Mouse (Mus musculus): ENCODE results near the gene Cobll1. TPM values are rescaled to one million over a fixed set of nuclear protein-coding genes. Genes with fewer than 3 reads are reported as not detected.
A peak's percentile ranks its signal among the peaks of the same experiment; 100 is the strongest.

Cobll1 gene
- 2.9 and 3.3 TPM in 2 replicates for polyA plus RNA-seq (2015; fragmentation: Nextera tagmentation; extraction: Ambion mirVana)

GRCm38 (mm10) chr2:65238964-65239570, at the start of gene Cobll1:
TSS of gene Cobll1 (minus strand) at chr2:65239403.
- WGBS = under 1% methylated on average over 37 of the region's 37 CpGs
- Histone ChIP-seq H3K27ac (ENCODE audit: low read length) (0 out of 2 replicates have a peak within 1 kb of the TSS, but pooled peaks have one; percentile 38), H3K9ac (ENCODE audit: low read depth, low read length) (peak within 1 kb of the TSS; percentile 67), H3K4me1 (ENCODE audit: control insufficient read depth, insufficient read depth, low read length) (peaks cover 10% of the 10 kb centered on the region; the same call in 1 of the 2 replicates), H3K4me2 (ENCODE audit: low read length) (peak within 1 kb of the TSS; percentile 98), H3K27me3 (ENCODE audit: control insufficient read depth, insufficient read depth, low read depth, low read length) (peaks cover 5% of the 10 kb centered on the region), H3K4me3 (ENCODE audit: low read depth, low read length) (peak within 1 kb of the TSS; percentile 76), H3K36me3 (ENCODE audit: control insufficient read depth, insufficient read depth, low read length) (no peaks in the 10 kb centered on the region), H3K9me3 (replicated peaks; ENCODE audit: control insufficient read depth, low read length, poor library complexity, severe bottlenecking) (no peaks in the 10 kb centered on the region)
- ATAC-seq = peak; percentile 81

GRCm38 (mm10) chr2:65288696-65289095, 49.5 kb upstream of the Cobll1 start:
- Histone ChIP-seq H3K27me3 (ENCODE audit: control insufficient read depth, insufficient read depth, low read depth, low read length) (no peaks in the 10 kb centered on the region), H3K4me3 (ENCODE audit: low read depth, low read length) (no peak overlapping the region), H3K9ac (ENCODE audit: low read depth, low read length) (no peak overlapping the region), H3K4me1 (ENCODE audit: control insufficient read depth, insufficient read depth, low read length) (no peaks in the 10 kb centered on the region), H3K9me3 (replicated peaks; ENCODE audit: control insufficient read depth, low read length, poor library complexity, severe bottlenecking) (no peaks in the 10 kb centered on the region), H3K36me3 (ENCODE audit: control insufficient read depth, insufficient read depth, low read length) (no peaks in the 10 kb centered on the region), H3K4me2 (ENCODE audit: low read length) (no peak overlapping the region), H3K27ac (ENCODE audit: low read length) (no peak overlapping the region)
- 89% methylated on average over 1 of the region's 1 CpGs for WGBS
- no peak for ATAC-seq

DNA sequence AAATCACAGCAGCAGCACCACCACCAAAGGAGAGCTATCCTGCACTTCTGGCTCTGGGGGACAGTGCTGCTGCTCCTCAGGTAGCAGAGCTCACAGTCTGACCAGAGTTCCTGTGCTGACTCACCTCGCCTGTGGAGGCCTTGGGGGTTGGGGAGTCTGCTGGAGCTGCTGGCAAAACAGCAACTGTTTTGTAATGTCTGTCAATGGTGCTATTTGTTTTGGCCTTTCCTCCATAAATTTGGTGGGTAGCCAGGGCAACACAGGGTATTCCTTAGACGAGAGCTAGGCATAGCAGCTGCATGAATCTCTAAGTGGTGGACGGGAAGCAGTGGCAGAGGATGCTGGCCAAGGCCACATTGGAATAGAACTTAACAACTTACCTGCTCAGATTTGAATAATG, 46.2 kb upstream of the Cobll1 start:
- H3K4me3 ChIP-seq (ENCODE audit: low read depth, low read length) = no peak overlapping the region
- no peak for ATAC-seq
- H3K4me1 ChIP-seq (ENCODE audit: control insufficient read depth, insufficient read depth, low read length) = no peaks in the 10 kb centered on the region
- no peak overlapping the region for H3K27ac ChIP-seq (ENCODE audit: low read length)
- H3K4me2 ChIP-seq (ENCODE audit: low read length) = no peak overlapping the region
- no peak overlapping the region for H3K9ac ChIP-seq (ENCODE audit: low read depth, low read length)
- WGBS = 61% methylated on average over 3 of the region's 3 CpGs
- no peaks in the 10 kb centered on the region for H3K36me3 ChIP-seq (ENCODE audit: control insufficient read depth, insufficient read depth, low read length)
- H3K9me3 ChIP-seq (replicated peaks; ENCODE audit: control insufficient read depth, low read length, poor library complexity, severe bottlenecking) = no peaks in the 10 kb centered on the region
- H3K27me3 ChIP-seq (ENCODE audit: control insufficient read depth, insufficient read depth, low read depth, low read length) = no peaks in the 10 kb centered on the region

DNA sequence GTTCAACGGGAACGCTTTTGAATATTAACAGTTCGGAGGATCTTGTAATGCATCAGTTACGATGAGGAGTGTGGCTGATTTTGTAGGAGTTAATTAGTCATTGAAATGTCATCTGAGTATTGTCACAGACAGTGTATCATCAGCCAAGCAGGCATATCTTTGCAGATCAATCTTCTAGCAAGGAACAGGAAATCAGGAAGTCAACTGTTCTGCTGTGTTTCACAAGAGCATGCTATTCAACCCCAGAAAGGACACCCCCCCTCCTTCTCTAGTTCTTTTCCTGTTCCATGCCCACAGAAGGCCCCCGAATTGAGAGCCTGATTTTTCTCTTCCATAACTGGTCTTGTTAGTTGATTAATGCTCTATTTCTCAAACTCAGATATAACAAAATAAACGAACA, 43.8 kb upstream of the Cobll1 start:
- Histone ChIP-seq H3K27ac (ENCODE audit: low read length) (no peak overlapping the region), H3K36me3 (ENCODE audit: control insufficient read depth, insufficient read depth, low read length) (no peaks in the 10 kb centered on the region), H3K27me3 (ENCODE audit: control insufficient read depth, insufficient read depth, low read depth, low read length) (no peaks in the 10 kb centered on the region), H3K9ac (ENCODE audit: low read depth, low read length) (no peak overlapping the region), H3K4me3 (ENCODE audit: low read depth, low read length) (no peak overlapping the region), H3K4me1 (ENCODE audit: control insufficient read depth, insufficient read depth, low read length) (no peaks in the 10 kb centered on the region), H3K4me2 (ENCODE audit: low read length) (no peak overlapping the region), H3K9me3 (replicated peaks; ENCODE audit: control insufficient read depth, low read length, poor library complexity, severe bottlenecking) (no peaks in the 10 kb centered on the region)
- ATAC-seq = no peak
- 92% methylated on average over 6 of the region's 6 CpGs for WGBS

- no peaks in the 10 kb centered on the region for H3K36me3 ChIP-seq (ENCODE audit: control insufficient read depth, insufficient read depth, low read length)
- no peak for ATAC-seq
- 33% methylated on average over 4 of the region's 4 CpGs for WGBS
- H3K27ac ChIP-seq (ENCODE audit: low read length) = no peak overlapping the region
- no peak overlapping the region for H3K4me3 ChIP-seq (ENCODE audit: low read depth, low read length)
- H3K9me3 ChIP-seq (replicated peaks; ENCODE audit: control insufficient read depth, low read length, poor library complexity, severe bottlenecking) = no peaks in the 10 kb centered on the region
- H3K4me1 ChIP-seq (ENCODE audit: control insufficient read depth, insufficient read depth, low read length) = no peaks in the 10 kb centered on the region
- H3K27me3 ChIP-seq (ENCODE audit: control insufficient read depth, insufficient read depth, low read depth, low read length) = no peaks in the 10 kb centered on the region
- no peak overlapping the region for H3K9ac ChIP-seq (ENCODE audit: low read depth, low read length)
- H3K4me2 ChIP-seq (ENCODE audit: low read length) = no peak overlapping the region
Measured at GRCm38 (mm10) chr2:65279029-65279690, 40.0 kb upstream of the Cobll1 start.

GRCm38 (mm10) chr2:65275443-65276061, 36.3 kb upstream of the Cobll1 start:
- no peaks in the 10 kb centered on the region for H3K27me3 ChIP-seq (ENCODE audit: control insufficient read depth, insufficient read depth, low read depth, low read length)
- H3K4me1 ChIP-seq (ENCODE audit: control insufficient read depth, insufficient read depth, low read length) = no peaks in the 10 kb centered on the region
- 76% methylated on average over 6 of the region's 6 CpGs for WGBS
- no peak overlapping the region for H3K4me3 ChIP-seq (ENCODE audit: low read depth, low read length)
- no peak for ATAC-seq
- no peaks in the 10 kb centered on the region for H3K36me3 ChIP-seq (ENCODE audit: control insufficient read depth, insufficient read depth, low read length)
- H3K27ac ChIP-seq (ENCODE audit: low read length) = no peak overlapping the region
- no peaks in the 10 kb centered on the region for H3K9me3 ChIP-seq (replicated peaks; ENCODE audit: control insufficient read depth, low read length, poor library complexity, severe bottlenecking)
- no peak overlapping the region for H3K9ac ChIP-seq (ENCODE audit: low read depth, low read length)
- H3K4me2 ChIP-seq (ENCODE audit: low read length) = no peak overlapping the region

DNA sequence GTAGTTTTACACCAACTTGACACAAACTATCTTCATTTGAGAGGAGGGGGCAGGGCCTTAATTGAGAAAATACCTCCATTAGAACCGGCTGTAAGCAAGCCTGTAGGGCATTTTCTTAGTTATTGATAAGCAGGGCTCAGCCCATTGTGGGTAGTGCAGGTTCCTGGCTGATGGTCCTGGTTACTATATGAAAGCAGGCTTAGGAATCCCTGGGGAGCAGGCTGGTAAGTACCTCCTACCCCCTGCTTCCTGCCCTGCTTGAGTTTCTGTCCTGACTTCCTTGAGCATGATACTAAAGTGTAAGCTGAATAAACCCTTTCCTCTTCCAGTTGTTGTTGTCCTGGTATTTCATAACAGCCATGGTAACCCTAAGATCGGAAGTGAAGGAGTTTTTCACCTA, 34.7 kb upstream of the Cobll1 start:
- ATAC-seq = no peak
- Histone ChIP-seq H3K4me3 (ENCODE audit: low read depth, low read length) (no peak overlapping the region), H3K4me1 (ENCODE audit: control insufficient read depth, insufficient read depth, low read length) (no peaks in the 10 kb centered on the region), H3K4me2 (ENCODE audit: low read length) (no peak overlapping the region), H3K9ac (ENCODE audit: low read depth, low read length) (no peak overlapping the region), H3K27ac (ENCODE audit: low read length) (no peak overlapping the region), H3K27me3 (ENCODE audit: control insufficient read depth, insufficient read depth, low read depth, low read length) (no peaks in the 10 kb centered on the region), H3K9me3 (replicated peaks; ENCODE audit: control insufficient read depth, low read length, poor library complexity, severe bottlenecking) (no peaks in the 10 kb centered on the region), H3K36me3 (ENCODE audit: control insufficient read depth, insufficient read depth, low read length) (no peaks in the 10 kb centered on the region)
- 31% methylated on average over 2 of the region's 2 CpGs for WGBS

GRCm38 (mm10) chr2:65268731-65269130, 29.5 kb upstream of the Cobll1 start:
- H3K27me3 ChIP-seq (ENCODE audit: control insufficient read depth, insufficient read depth, low read depth, low read length) = no peaks in the 10 kb centered on the region
- no peaks in the 10 kb centered on the region for H3K4me1 ChIP-seq (ENCODE audit: control insufficient read depth, insufficient read depth, low read length)
- H3K27ac ChIP-seq (ENCODE audit: low read length) = no peak overlapping the region
- no peak overlapping the region for H3K9ac ChIP-seq (ENCODE audit: low read depth, low read length)
- H3K4me3 ChIP-seq (ENCODE audit: low read depth, low read length) = no peak overlapping the region
- ATAC-seq = no peak
- 89% methylated on average over 6 of the region's 6 CpGs for WGBS
- no peaks in the 10 kb centered on the region for H3K36me3 ChIP-seq (ENCODE audit: control insufficient read depth, insufficient read depth, low read length)
- no peak overlapping the region for H3K4me2 ChIP-seq (ENCODE audit: low read length)
- H3K9me3 ChIP-seq (replicated peaks; ENCODE audit: control insufficient read depth, low read length, poor library complexity, severe bottlenecking) = no peaks in the 10 kb centered on the region

GRCm38 (mm10) chr2:65267834-65268233, 28.6 kb upstream of the Cobll1 start:
- Histone ChIP-seq H3K27ac (ENCODE audit: low read length) (no peak overlapping the region), H3K36me3 (ENCODE audit: control insufficient read depth, insufficient read depth, low read length) (no peaks in the 10 kb centered on the region), H3K4me3 (ENCODE audit: low read depth, low read length) (no peak overlapping the region), H3K9ac (ENCODE audit: low read depth, low read length) (no peak overlapping the region), H3K4me2 (ENCODE audit: low read length) (no peak overlapping the region), H3K27me3 (ENCODE audit: control insufficient read depth, insufficient read depth, low read depth, low read length) (no peaks in the 10 kb centered on the region), H3K9me3 (replicated peaks; ENCODE audit: control insufficient read depth, low read length, poor library complexity, severe bottlenecking) (no peaks in the 10 kb centered on the region), H3K4me1 (ENCODE audit: control insufficient read depth, insufficient read depth, low read length) (no peaks in the 10 kb centered on the region)
- ATAC-seq = no peak
- WGBS = 55% methylated on average over 4 of the region's 4 CpGs

Measured in midbrain, embryonic 16.5 days (tissue).